Mouse (Mus musculus) embryonic facial prominence, embryonic 14.5 days (tissue): ENCODE measurements around the gene Recql5. TPM values are rescaled to one million over a fixed set of nuclear protein-coding genes. Genes with fewer than 3 reads are reported as not detected.

Experiments used
- ATAC-seq: fragments of 200-750 bp; cut with Nextera tagmentation; 2 replicates; pipeline ENCODE4 v1.8.0; 2017; ENCODE audit warnings: low read depth, moderate number of reproducible peaks, moderate TSS enrichment
- DNase-seq: peaks from one replicate; pipeline ENCODE4 v3.0.0-alpha.2; 2015; ENCODE audit warnings: low spot score
- H3K27ac ChIP-seq: fragments of 300-500 bp; sonication (generic); replicated peaks from 2 replicates; pipeline ENCODE4 v1.5.1; 2014; ENCODE audit warnings: low read depth, mild to moderate bottlenecking, low read length, moderate library complexity
- H3K27me3 ChIP-seq: fragments of 300-500 bp; sonication (generic); replicated peaks from 2 replicates; pipeline ENCODE4 v1.6.1; 2014; ENCODE audit warnings: low read length; ENCODE audit not compliant: control insufficient read depth, insufficient read depth
- H3K36me3 ChIP-seq: fragments of 300-500 bp; sonication (generic); 2 replicates; pipeline ENCODE4 v1.6.1; 2014; ENCODE audit warnings: low read length, mixed read lengths; ENCODE audit not compliant: control insufficient read depth, insufficient read depth
- H3K4me1 ChIP-seq: fragments of 300-500 bp; sonication (generic); 2 replicates; pipeline ENCODE4 v1.6.1; 2014; ENCODE audit warnings: antibody characterized with exemption, low read length; ENCODE audit not compliant: control insufficient read depth, insufficient read depth
- H3K4me2 ChIP-seq: fragments of 300-500 bp; sonication (generic); 2 replicates; pipeline ENCODE4 v1.6.1; 2014; ENCODE audit warnings: low read depth, mild to moderate bottlenecking, low read length, moderate library complexity, mixed read lengths
- H3K4me3 ChIP-seq: fragments of 300-500 bp; sonication (generic); 2 replicates; pipeline ENCODE4 v1.5.1; 2014; ENCODE audit warnings: low read depth, mild to moderate bottlenecking, low read length
- H3K9ac ChIP-seq: fragments of 300-500 bp; sonication (generic); 2 replicates; pipeline ENCODE4 v1.6.1; 2014; ENCODE audit warnings: low read depth, mild to moderate bottlenecking, low read length, moderate library complexity, mixed read lengths
- H3K9me3 ChIP-seq: fragments of 300-500 bp; sonication (generic); 2 replicates; pipeline ENCODE4 v1.6.1; 2016; ENCODE audit warnings: low read length; ENCODE audit not compliant: control insufficient read depth
- WGBS: fragments of 180-500 bp; shearing (Covaris S2); extraction: QIAGEN DNeasy Blood & Tissue Kit; methylation state at CpG from one replicate; pipeline ENCODE4 v1.1.7; 2014; 5-methylcytosine and 5-hydroxymethylcytosine counted together
- polyA plus RNA-seq: library from polyadenylated mRNA; unstranded; fragments of >200 nt; fragmentation: Nextera tagmentation; extraction: Ambion mirVana; gene quantifications from 2 replicates; pipeline ENCODE4 v1.2.1, GENCODE M21; 2014

Gene Recql5
- polyA plus RNA-seq, 1 experiment from 2014 or later = 13.3 TPM

DNA sequence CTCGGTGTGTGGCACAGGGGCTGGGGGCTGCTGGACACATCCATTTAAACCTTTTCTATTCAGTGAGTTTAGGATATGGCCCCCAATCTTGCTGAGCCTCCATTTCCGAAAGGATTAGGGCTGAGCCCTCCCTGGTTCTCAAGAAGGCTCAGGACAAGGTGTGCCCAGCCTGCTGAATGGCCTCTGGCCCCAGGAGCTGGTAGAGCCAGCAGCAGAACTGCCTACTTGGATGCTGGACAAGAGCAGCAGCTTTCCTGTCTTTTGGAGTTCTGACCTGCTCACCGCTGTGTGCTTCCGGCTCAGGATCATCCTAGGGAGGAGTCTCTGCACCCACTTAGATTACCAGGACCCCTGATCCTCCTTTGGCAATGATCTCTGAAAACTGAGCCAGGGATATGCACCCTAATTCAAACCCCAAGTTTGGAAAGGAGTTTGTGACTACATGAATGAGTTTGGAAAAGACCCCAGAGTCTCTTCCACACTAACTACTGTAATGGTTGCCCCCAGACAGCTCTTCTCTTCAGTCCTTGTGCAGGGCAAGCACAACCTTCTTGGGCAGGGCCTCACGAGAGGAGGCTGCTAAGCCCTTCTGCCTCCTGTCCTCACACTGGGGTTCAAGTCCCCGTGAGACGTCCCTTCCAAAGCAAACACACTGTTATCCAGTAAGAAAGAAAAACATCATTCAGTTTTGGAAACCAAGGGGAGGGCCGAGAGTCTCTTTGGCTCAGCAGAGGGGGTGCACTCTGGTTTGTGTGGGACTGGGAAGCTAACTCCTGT, 32.5 kb downstream of the Recql5 start:
- ATAC-seq = no peak
- Histone ChIP-seq H3K9ac (peak overlapping the region; percentile 19; the same call in 1 of the 2 replicates), H3K4me1 (peaks cover 36% of the 10 kb centered on the region), H3K4me3 (no peak overlapping the region), H3K9me3 (no peaks in the 10 kb centered on the region), H3K27me3 (no peaks in the 10 kb centered on the region), H3K27ac (no peak overlapping the region; the same call in 1 of the 2 replicates), H3K36me3 (0 out of 2 replicates have a peak, but pooled peaks cover 13% of the 10 kb centered on the region), H3K4me2 (peak overlapping the region; percentile 0; the same call in 1 of the 2 replicates)
- WGBS = 69% methylated on average over 8 of the region's 8 CpGs
- DNase-seq = no peak

DNA sequence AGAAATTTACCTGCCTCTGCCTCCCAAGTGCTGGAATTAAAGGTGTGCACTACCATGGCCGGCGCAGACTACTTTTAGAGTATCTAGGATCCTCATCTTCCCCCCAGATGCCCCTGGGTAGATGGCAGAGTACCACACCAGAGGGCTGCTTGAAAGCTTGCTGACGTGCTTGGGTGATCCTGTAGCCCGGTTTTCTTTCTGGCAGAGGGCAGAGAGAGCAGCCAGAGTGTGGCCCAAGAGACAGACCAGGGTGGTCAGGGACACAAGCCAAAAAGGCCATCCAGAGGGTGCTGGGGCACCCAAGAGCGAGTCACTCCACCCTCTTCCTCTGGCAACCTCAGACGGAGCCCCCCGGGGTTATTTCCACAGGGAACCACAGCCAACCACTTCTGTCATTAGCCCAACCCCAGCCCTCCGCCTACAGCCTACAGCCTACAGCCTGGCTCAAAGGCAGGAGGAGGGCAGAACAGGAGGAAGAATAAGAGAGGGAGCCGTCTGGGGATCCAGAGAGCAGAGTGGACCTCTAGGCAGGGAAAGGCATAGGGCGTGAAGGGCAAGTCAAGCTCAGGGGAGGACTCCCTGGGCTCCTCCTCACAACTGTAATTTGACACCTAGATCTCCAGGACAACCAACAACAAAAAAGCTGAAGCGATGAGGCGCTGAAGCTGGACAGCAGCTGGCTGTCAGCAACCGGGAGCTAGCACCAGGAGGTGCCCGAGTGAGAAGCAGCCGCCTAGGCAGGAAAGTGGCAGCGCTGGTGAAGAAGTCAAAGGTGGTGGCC, 33.6 kb downstream of the Recql5 start, which contains the start of gene Smim5:
Gene Smim5, plus strand, starts transcription at position 481 of the 781 bp plus-strand sequence.
- DNase-seq = peak; percentile 90
- H3K27me3 ChIP-seq = no peaks in the 10 kb centered on the region
- peak; percentile 59 for ATAC-seq
- no peaks in the 10 kb centered on the region for H3K9me3 ChIP-seq
- H3K9ac ChIP-seq = 0 out of 2 replicates have a peak within 1 kb of the TSS, but pooled peaks have one; percentile 14
- peaks cover 36% of the 10 kb centered on the region for H3K4me1 ChIP-seq
- H3K36me3 ChIP-seq = peaks cover 21% of the 10 kb centered on the region
- H3K4me2 ChIP-seq = peak within 1 kb of the TSS; percentile 0; the same call in 1 of the 2 replicates
- 21% methylated on average over 16 of the region's 16 CpGs for WGBS
- no peak within 1 kb of the TSS for H3K4me3 ChIP-seq
- peak within 1 kb of the TSS; percentile 54 for H3K27ac ChIP-seq

DNA sequence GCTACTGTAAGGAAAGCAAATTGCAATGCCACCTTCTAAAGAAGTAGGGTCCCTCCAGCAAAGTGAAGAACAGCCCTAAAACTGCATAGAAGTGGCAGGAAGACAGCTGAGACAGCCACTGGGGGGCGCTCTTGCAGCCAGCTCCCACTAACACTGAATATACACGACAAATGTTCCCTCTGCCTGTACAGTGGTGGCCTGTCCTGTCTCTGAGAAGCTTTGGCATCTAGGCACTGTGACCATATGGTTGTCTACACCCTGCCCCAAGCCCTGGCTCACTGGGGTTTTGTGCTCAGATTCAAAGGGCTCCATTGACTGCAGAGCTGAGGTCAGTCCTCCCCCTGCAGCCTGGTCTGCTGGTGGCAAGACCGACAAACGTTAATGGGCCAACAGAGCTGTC, 34.4 kb downstream of the Recql5 start:
- Histone ChIP-seq H3K4me3 (no peak overlapping the region), H3K4me1 (peaks cover 31% of the 10 kb centered on the region), H3K9ac (no peak overlapping the region), H3K27ac (no peak overlapping the region), H3K27me3 (no peaks in the 10 kb centered on the region), H3K36me3 (peaks cover 29% of the 10 kb centered on the region), H3K9me3 (no peaks in the 10 kb centered on the region), H3K4me2 (no peak overlapping the region)
- DNase-seq = peak; percentile 31
- no peak for ATAC-seq
- WGBS = 10% methylated on average over 3 of the region's 4 CpGs

DNA sequence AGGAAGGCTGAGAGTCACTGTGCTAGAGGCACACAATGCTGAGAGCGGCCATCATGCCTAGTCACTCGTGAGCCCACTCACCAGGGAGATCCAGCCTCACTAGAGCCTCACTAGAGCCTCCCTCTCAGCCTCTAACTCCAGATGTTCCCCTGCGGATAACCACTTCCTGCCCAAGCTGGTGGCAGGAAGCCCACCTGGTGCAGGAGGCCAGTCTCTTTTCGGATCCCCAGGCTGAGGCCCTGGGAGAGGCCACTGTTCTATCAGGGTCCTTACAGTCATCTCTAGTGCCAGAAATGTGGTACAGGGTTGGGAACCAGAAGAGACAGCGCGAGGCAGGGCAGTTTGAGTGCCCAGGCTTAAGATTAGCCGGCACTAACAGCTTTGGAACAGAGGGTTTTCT, 34.8 kb downstream of the Recql5 start:
- 83% methylated on average over 7 of the region's 7 CpGs for WGBS
- ATAC-seq = no peak
- peaks cover 27% of the 10 kb centered on the region for H3K4me1 ChIP-seq
- H3K9me3 ChIP-seq = no peaks in the 10 kb centered on the region
- peaks cover 33% of the 10 kb centered on the region for H3K36me3 ChIP-seq
- no peak overlapping the region for H3K4me2 ChIP-seq
- H3K9ac ChIP-seq = no peak overlapping the region
- H3K27ac ChIP-seq = no peak overlapping the region
- H3K4me3 ChIP-seq = no peak overlapping the region
- no peak for DNase-seq
- no peaks in the 10 kb centered on the region for H3K27me3 ChIP-seq

DNA sequence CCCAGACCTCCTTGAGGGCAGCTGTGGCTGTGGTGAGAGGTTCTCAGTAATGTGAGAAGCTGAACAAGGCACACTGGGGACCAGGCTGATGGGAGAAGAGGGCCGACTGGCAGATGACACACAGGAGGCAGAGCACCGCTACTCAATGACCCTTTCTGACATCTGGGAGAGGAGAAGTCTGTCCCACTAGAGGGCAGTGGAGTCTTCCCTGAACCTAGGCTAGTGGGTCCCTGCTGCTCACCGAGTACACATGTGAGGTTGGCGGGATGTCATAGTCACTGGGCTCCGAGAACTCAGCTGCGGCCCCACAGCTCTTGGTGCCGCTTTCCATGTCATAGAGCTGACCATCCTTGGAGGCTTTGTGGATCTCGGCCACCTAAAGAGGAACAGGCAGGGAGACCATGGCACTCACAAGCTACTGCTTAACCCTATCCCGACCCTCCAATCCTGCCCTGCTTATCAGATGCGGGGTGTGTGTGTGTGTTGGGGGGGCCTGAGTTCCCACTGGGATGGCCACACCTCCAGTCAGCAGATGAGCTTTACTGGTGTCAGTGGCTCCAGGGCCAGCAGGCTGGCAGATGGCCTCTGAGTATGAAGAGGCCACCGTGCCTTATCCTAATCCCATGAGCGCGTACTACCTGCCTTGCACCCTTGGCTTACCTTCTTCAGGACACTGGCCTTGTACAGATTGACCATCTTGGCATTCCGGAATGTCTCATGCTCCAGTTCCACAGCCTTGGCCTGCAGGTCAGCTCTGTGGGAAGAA, 38.3 kb downstream of the Recql5 start:
- Histone ChIP-seq H3K9ac (no peak overlapping the region), H3K27ac (no peak overlapping the region), H3K4me3 (no peak overlapping the region), H3K36me3 (peaks cover 45% of the 10 kb centered on the region), H3K4me1 (peaks cover 4% of the 10 kb centered on the region), H3K27me3 (no peaks in the 10 kb centered on the region), H3K4me2 (no peak overlapping the region), H3K9me3 (no peaks in the 10 kb centered on the region)
- no peak for ATAC-seq
- peak; percentile 23 for DNase-seq
- WGBS = 71% methylated on average over 12 of the region's 14 CpGs

DNA sequence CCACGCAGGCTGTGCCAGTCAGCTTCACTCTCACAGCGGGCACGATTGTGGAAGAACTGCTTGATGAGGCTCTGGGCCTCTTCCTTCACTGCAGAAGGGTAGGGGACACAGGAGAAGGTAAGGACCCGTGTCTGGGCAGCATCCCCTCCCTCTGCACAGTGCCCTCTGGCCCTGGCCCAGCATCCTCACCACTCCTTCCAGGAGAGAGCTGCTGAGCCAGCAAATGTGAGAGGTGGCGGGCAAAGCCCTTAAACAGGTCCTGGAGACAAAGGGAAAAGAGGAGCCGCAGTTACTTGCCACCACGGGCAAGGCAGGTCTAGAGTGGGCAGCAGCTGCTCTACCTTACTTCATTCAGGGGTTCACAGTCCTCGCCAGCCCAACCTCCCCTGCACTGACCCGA, 40.2 kb downstream of the Recql5 start:
- Histone ChIP-seq H3K9ac (no peak overlapping the region), H3K4me1 (no peaks in the 10 kb centered on the region), H3K27me3 (no peaks in the 10 kb centered on the region), H3K27ac (no peak overlapping the region), H3K9me3 (no peaks in the 10 kb centered on the region), H3K36me3 (peaks cover 45% of the 10 kb centered on the region), H3K4me3 (no peak overlapping the region), H3K4me2 (no peak overlapping the region)
- ATAC-seq (no peak), DNase-seq (no peak)
- WGBS = 88% methylated on average over 8 of the region's 9 CpGs

DNA sequence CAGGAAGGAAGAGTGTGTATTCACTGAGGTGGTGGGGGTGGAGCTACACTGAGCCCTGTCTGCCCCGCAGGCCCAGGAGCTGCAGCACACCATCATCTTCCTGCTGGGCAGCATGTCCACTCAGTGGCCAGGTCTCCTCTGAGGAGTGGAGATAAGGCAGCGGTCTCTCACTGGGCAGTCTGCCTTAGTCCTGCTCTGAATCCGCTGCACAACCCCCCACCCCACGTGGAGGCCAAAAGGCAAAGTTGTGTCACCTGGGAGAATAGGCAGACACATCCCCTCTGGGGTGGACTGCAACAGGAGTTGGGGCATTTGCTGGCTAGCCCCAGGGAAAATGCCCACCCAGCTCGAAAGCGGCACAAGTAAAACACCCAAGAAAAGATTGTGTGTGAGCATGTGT, 41.1 kb downstream of the Recql5 start:
- Histone ChIP-seq H3K27me3 (no peaks in the 10 kb centered on the region), H3K9ac (no peak overlapping the region), H3K36me3 (peaks cover 45% of the 10 kb centered on the region)

DNA sequence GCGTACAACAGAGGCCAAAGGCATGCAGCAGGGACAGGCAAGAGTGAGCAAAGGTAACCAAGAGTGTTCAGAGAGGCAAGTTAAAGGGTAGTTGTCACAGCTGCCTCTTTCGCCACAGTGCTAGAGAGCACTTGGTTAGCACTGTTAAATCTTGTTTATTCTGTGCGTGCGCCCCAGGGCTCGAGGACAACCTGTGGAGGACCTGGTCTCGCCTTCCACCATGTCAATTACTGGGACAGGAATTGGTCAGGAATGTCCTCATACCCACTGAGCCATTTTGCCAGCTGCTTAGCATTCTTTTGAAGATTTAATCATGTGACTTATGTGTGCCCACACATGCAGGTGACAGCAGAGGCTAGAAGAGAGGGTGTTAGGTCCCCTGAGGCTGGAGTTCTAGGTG, 44.1 kb downstream of the Recql5 start:
- no peaks in the 10 kb centered on the region for H3K27me3 ChIP-seq
- no peaks in the 10 kb centered on the region for H3K4me1 ChIP-seq
- no peak overlapping the region for H3K27ac ChIP-seq
- DNase-seq = no peak
- H3K9ac ChIP-seq = no peak overlapping the region
- no peaks in the 10 kb centered on the region for H3K9me3 ChIP-seq
- H3K36me3 ChIP-seq = peaks cover 19% of the 10 kb centered on the region
- H3K4me3 ChIP-seq = no peak overlapping the region
- WGBS = 72% methylated on average over 6 of the region's 6 CpGs
- no peak overlapping the region for H3K4me2 ChIP-seq
- ATAC-seq = no peak

More for the DNA sequence above, 41.1 kb downstream of the Recql5 start:
- Histone ChIP-seq H3K4me2 (no peak overlapping the region), H3K9me3 (no peaks in the 10 kb centered on the region), H3K27ac (no peak overlapping the region), H3K4me3 (no peak overlapping the region), H3K4me1 (no peaks in the 10 kb centered on the region)
- DNase-seq = no peak
- 60% methylated on average over 6 of the region's 6 CpGs for WGBS
- no peak for ATAC-seq
